Mouse (Mus musculus) gastrocnemius, postnatal 4 days (tissue): ENCODE measurements around the gene Repin1. TPM values are rescaled to one million over a fixed set of nuclear protein-coding genes. Genes with fewer than 3 reads are reported as not detected.
"Not testable (repeated sequence)": the region's sequence is repeated elsewhere in the genome, so short reads cannot be mapped to it uniquely, and the experiment has no call there.

Experiments used
- DNase-seq, 2 experiments: peaks; one replicate each; pipeline ENCODE4 v3.0.0; 2021 to 2022; ENCODE audit warnings: low spot score in 2 of 2, mixed read lengths in 2 of 2
- total RNA-seq, 2 experiments: library from RNA; stranded (reverse); gene quantifications; 2 replicates each; pipeline ENCODE4 v1.2.3; 2021

Gene Repin1
- total RNA-seq, 2 experiments from 2014 or later = 29.1 to 31.9 TPM

- DNase-seq = not testable (repeated sequence)
These were observed 28.6 kb downstream of the Repin1 start for GRCm38 (mm10) chr6:48622186-48622843.

- no peak for DNase-seq
These were observed 29.8 kb downstream of the Repin1 start for GRCm38 (mm10) chr6:48623460-48623859.

- no peak for DNase-seq
These were observed 32.8 kb downstream of the Repin1 start, which contains the start of gene AI854703 for GRCm38 (mm10) chr6:48626464-48626863. Gene AI854703 (plus strand): TSS chr6:48626764.

GRCm38 (mm10) chr6:48626984-48627383, 33.3 kb downstream of the Repin1 start:
- DNase-seq = peak in 1 of 2 experiments; percentile 42

GRCm38 (mm10) chr6:48627511-48627924, 33.8 kb downstream of the Repin1 start:
- DNase-seq = no peak

- DNase-seq = no peak
These were observed 34.7 kb downstream of the Repin1 start for GRCm38 (mm10) chr6:48628377-48628776.

- DNase-seq = no peak
These were observed 35.4 kb downstream of the Repin1 start for GRCm38 (mm10) chr6:48628808-48629660.

GRCm38 (mm10) chr6:48629661-48630034, 36.0 kb downstream of the Repin1 start:
- DNase-seq = no peak

GRCm38 (mm10) chr6:48630831-48631230, 37.1 kb downstream of the Repin1 start:
- no peak for DNase-seq

GRCm38 (mm10) chr6:48635105-48635504, 41.4 kb downstream of the Repin1 start:
- DNase-seq = no peak

GRCm38 (mm10) chr6:48636515-48636914, 42.8 kb downstream of the Repin1 start:
- DNase-seq = no peak

- no peak for DNase-seq
These were observed 44.3 kb downstream of the Repin1 start for GRCm38 (mm10) chr6:48637811-48638500.

GRCm38 (mm10) chr6:48638553-48638952, 44.9 kb downstream of the Repin1 start:
- DNase-seq = no peak

GRCm38 (mm10) chr6:48641391-48641790, 47.7 kb downstream of the Repin1 start:
- DNase-seq = no peak

- DNase-seq = no peak
These were observed 49.1 kb downstream of the Repin1 start for GRCm38 (mm10) chr6:48642764-48643292.

- DNase-seq = peak in 1 of 2 experiments; percentile 64
These were observed 52.1 kb downstream of the Repin1 start for GRCm38 (mm10) chr6:48645660-48646308.

- DNase-seq = no peak
These were observed 52.6 kb downstream of the Repin1 start for GRCm38 (mm10) chr6:48646309-48646690.

- no peak for DNase-seq
These were observed 53.3 kb downstream of the Repin1 start, which contains the start of gene Gimap8 for GRCm38 (mm10) chr6:48646995-48647394. Gene Gimap8 (plus strand): TSS chr6:48647234.

GRCm38 (mm10) chr6:48647611-48648010, 53.9 kb downstream of the Repin1 start:
- no peak for DNase-seq
